Mouse (Mus musculus): ENCODE measurements around the gene Nrxn3.

- TF ChIP-seq POLR2A (IDR thresholded peaks at IDR 0.05; ENCODE audit: low read depth, low read length): no peak
- no peak for TF ChIP-seq CTCF (IDR thresholded peaks at IDR 0.05; ENCODE audit: extremely low read depth, insufficient read length, insufficient replicate concordance, low read depth, low read length)
These were observed 1094.5 kb downstream of the Nrxn3 start for GRCm38 (mm10) chr12:89817072-89817773.
